Mouse (Mus musculus) embryo, embryonic 11.5 days (tissue): ENCODE results near the gene 6330409D20Rik.

Source experiments
- DNase-seq: peaks from one replicate; pipeline ENCODE4 v3.0.0-alpha.2; 2012; ENCODE audit warnings: low read depth, low spot score

Gene 6330409D20Rik

DNA sequence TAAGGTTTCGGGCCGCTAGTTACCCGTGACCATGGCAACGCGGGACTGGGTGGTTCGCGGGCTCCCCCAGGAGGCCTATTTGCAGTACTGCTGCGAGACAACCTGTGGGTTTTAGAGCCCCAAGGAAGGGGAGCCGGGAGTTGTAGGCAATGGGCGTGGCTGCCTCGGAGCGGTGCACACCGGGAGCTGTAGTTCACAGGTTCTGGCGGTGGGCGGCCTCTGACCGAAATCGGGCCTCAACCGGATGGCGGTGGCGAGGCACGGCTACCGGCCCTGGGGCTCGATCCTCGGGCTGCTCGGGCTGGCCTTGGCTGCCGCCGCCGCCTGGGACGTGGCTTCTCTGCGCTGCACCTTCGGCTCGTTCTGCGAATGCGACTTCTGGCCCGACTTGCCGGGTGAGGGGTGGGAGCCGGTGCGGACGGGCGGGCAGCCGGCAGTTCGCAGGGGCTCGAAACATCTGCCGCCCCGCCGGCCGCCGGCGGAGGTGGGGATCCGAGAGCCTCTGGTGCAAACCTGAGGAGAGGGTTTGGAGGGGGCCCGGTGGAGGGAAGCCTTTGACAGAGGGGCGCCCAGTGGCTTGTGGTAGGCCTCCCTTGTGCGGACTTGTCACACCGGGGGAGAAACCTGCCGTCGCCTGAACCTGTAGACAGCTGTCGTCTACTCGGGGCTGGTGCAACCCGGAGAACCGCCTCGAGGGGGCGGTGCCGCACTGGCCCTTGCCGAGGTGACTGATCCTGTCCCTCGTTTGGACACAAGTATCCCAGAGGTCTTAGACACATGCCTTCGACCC lies 16.4 kb upstream of the 6330409D20Rik start, which contains the start of gene Tor2a:
Tor2a (plus strand) TSS at position 179 of the 790 bp plus-strand sequence.
- DNase-seq: peak; percentile 94

DNA sequence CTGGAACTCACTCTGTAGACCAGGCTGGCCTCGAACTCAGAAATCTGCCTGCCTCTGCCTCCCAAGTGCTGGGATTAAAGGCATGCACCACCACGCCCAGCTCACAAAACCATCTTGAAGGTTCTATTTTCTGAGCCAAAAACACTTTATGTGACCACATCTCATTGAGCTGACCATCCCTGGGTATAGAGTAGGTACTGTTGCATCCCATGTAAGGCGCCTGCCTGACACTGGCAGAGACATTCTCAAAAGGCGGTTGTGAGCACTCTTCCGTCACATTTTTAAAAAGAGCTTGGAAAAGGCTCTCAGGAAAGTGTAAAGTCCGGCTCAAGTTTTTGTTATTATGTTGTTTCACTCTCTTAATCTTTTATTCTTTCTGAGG lies 15.8 kb upstream of the 6330409D20Rik start:
- DNase-seq: no peak

DNA sequence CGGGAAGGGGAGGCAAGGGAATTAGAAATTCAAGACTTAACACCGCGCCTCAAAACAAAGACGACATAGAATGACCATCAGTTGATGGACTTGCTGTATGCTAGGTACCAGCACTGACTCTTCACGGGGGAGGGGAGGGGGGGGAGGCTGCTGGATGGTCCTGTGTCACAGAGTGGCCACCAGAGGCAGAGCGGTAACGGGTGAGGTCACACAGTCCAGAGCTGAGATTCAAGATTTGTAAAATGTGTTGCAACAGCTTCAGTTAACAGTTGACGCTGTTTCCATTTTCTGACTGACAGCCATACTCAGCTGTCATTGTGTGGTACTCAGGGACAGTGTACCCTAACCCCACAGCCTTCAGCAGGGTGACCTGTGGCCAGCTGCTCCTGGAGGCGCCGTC lies 11.4 kb upstream of the 6330409D20Rik start:
- DNase-seq: no peak

DNA sequence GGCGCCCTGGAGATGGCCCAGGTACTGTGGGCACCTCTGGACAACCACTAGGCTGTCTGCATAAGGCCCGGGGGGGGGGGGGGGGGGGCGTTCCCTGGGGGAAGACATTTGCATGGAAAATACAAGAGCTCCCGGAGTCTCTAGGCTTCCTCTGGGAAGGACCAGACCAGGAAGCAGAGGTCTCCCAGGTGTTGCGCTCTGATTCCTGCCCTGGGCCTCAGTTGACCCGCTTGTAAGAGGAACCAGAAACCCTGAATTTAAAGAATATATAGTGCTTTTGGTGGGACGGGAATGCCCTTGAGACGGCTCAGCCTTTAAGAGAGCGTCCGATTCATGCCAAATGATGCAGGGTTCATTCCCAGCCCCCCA lies 10.8 kb upstream of the 6330409D20Rik start:
- no peak for DNase-seq

DNA sequence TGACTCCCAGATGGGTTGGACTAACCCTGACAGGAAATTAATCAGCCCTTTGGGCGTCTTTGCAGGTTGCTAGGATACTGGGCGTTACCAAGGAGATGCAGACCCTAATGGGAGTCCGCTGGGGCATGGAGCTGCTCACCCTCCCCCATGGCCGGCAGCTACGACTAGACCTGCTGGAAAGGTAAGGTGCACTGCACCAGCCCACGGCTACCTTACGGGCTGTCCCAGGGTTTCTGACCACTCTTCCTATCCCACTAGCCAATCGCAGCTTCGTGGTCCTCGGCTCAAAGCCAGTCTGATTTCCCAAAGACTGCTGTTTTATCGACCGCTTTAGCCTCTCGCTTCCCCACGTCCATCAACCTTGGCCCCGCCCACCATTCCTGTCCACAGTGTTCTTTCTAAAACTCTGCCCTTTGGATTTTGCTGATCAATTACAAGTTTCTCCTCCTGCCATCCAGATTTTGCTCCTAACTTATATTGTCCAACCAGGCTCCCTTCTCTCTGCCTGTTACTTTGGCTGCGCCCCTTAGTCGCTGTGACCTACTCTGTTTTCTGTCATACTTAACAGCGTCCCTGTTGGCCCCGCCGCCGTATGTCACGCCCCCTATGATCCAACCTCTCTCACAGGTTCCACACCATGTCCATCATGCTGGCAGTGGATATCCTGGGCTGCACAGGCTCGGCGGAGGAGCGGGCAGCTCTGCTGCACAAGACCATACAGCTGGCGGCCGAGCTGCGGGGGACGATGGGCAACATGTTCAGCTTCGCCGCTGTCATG lies 10.3 kb upstream of the 6330409D20Rik start:
- DNase-seq: peak; percentile 59

DNA sequence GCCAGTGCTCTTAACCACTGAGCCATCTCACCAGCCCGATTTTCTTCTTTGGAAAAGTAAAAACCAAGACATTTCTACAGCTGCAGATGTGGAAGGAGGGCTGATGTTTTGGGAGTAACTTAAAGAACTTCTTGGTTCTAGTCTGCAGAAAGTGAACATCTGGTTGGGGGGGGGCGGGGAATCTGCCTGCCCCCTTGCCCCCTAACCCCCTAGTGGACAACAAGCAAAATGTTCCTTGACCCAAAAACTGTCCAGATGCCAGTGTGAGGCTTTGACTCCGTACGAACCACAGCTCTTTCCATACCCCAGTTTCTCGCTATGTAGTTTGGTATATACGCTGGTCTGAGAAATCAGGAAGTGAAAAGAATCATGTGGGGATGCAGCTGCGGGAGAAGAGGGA lies 9.4 kb upstream of the 6330409D20Rik start:
- no peak for DNase-seq

DNA sequence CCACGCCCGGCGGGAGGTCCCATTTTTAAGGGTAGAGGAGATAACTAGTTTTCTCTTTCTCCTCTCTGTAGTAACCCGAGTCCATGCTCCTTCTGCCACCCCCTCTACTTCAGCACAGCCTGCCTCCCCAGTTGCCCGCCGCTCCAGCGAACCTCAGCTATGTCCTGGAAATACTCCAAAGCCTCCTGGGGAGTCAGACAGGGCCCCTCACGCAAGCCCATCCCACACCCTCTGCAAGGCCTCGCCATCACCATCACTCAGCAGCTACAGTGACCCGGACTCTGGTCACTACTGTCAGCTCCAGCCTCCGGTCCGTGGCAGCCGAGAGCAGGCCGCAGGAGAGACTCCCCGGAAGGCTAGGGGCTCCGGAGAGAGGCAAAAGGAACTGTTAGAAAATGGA lies 8.3 kb upstream of the 6330409D20Rik start:
- DNase-seq: no peak

DNA sequence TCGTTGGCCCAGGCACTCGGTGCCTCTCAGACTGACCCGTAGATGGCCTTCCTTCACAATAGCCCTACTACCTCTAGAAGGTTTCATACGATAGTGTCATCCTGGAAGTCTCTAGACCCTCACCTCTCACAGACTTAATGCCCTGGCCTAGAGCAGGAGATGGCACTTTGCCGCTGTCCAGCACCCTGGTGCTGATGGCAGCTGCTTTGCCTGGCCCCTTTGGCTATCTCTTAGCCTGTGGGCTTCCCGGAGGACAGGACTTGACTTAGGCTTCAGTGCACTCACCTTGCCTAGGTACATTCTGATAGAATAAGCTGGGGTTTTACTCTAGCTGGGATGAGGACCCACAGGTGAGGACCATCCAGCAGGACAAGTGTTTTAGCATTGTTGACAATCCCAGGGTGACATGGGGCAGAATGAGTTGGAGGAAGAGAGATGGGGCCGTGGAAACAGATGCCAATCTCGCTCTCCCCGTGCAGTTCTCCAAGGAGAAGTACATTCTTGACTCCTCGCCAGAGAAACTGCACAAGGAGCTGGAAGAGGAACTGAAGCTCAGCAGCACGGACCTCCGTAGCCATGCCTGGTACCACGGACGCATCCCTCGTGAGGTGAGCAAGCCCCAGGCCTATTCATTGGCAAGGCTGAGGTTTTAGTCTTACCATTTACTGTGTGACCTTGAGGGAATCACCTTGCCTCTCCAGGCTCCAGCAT lies 3.6 kb upstream of the 6330409D20Rik start:
- no peak for DNase-seq

DNA sequence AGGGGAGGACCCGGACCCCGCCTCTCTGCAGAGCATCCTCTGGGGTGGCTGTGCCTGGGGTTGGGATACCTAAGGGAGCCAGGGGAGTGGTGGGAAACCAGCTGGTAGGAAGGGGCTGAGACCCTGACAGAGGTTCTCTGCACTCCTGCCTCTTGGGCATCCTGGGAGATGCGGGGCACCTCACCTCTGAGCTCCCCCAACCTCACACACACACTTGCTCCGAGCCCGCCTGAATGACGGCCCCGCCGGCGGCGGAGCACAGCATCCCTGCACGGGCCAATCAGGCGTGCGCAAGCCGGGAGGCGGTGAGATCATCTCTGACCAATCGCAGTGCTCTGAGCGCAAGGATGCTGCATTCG lies 1.3 kb upstream of the 6330409D20Rik start:
- DNase-seq: no peak

DNA sequence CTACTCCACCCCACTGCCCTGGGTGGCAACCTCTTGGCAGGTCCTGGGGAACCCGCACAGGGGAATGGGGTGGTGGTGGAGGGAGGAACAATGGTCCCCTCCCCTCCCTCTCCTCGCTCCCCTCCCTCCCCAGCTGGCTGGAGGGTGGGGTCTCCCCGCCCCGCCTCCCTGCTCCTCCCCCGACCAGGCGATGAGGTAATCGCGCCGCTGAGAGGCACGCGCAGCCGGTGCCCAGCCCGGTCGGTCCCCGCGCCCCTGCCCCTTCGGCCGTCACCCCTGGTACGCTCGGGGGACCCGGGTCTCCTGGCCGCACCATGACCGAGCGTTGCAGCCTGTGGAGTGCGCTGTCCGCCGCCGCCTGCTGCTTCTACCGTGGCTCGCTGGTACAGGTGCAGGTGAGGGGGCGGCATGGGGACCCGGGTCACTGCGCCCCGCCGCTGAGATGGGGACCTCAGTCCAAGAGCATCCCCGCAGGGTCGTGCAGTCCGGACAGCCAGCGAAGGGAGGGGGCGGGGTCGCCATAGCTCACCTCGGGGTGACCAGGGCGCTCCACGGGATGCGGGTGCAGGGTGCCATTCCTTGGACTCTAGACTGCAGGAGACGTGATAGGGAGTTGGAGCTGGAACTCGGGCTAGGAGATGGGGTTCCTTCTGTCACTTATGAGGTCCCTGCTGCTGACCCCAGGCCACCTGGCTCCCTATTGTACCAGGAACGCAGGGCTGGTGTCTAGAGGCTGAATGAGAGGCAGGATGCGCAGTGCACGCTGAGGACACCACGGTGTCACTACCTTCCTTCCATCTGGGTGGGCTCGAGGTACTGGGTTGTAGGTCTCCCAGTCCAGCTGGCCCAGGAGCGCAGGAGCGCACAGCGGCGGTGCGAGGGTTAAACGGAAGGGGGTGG lies 707 bp upstream of the 6330409D20Rik start:
- no peak for DNase-seq

DNA sequence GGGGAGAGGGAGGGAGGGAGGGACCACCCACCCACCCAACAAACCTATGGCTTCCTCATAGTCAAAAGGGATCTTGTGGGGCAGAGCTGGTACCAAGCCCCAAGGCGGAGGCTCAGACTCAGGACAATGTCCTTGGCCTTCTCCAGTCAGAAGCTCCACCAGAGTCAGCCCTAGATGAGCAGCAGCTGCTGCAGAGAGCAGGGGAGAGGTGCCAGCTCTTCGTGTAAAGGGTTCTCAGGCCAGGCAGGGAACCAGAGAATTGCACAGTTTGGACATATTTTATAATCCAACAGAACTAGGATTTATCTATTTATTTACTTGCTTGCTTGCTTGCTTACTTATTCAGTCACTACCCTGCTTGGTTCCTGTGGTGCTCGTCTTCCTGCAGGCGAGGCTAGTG lies 1.5 kb downstream of the 6330409D20Rik start:
- DNase-seq: no peak

DNA sequence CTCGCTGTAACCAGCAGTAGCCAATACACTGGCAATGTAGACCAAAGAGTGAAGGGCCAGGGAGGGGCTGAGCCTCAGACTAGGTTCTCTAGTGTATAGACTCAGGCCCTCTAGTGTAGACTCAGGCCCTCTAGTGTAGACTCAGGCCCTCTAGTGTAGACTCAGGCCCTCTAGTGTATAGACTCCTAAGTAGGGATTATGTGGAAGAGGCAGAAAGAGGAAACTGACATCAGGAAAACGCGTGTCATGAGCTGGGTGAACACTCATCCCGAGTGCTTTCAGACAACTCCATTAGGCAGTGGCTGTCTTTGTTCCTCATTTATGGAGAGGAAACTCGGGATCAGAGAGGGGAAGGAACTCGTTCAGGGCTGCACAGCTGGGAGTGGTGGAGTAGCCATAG lies 3.8 kb downstream of the 6330409D20Rik start:
- DNase-seq: no peak

DNA sequence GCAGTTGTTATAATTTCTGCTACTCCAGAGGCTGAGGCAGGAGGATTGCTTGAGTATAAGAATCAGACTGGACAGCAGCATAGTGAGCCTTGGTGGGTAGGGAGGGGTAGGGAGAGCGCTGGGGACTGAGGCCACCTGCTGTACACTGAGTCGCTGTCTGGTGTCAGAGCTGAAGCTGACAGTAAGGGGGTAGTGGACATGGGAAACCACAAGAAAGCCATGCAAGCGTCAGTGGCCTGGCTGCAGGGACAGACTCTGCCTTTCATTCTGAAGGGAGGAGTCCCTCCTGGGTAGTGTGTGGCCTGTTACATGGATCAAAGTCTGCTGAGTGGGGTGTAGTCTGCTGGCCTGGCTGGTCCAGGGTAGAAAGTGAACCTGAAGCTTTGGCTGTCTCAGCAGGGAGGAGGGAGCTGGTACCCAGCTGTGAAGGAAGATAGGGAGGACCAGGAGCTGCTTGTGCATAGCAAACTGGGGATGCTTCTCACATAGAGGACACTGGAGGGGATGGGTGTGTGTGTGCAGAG lies 4.4 kb downstream of the 6330409D20Rik start:
- no peak for DNase-seq

DNA sequence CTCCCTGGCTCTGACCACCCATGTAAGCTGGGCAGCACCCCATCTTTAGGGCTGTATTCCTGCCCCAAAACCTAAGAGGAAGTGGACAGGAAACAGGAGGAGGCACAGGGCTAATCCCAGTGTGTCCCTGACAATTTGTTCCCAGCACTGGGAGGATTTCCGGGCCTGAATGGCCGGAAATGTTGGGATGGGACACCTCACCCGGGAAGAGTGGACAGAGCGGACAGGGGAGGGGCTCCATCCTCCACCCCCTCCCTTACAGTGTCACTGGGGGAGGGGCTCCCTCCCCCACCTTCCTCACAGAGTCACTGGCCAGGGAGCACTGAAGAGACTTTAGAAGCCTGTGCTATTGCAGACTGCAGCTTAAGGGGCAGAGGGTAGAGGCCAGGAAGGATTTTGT lies 5.9 kb downstream of the 6330409D20Rik start:
- no peak for DNase-seq

DNA sequence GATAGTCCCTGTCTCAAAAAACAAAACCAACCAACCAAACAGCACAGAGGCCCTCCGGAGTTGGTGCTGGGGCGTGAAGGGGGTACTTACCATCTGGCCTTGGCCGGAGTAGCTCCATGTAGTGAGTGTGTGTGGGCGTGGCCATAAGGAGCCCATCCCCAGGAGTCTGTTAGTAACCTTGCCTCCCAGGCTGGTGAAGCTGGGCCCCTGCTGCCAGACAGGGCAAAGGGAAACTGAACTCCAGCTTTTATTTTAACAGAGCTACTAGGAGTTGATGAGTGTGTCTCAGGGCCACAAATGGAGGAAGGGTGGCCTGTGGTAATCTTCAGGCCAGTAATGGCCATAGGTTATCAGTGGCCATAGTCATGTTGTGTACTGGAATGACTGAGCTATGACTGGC lies 6.3 kb downstream of the 6330409D20Rik start:
- no peak for DNase-seq

DNA sequence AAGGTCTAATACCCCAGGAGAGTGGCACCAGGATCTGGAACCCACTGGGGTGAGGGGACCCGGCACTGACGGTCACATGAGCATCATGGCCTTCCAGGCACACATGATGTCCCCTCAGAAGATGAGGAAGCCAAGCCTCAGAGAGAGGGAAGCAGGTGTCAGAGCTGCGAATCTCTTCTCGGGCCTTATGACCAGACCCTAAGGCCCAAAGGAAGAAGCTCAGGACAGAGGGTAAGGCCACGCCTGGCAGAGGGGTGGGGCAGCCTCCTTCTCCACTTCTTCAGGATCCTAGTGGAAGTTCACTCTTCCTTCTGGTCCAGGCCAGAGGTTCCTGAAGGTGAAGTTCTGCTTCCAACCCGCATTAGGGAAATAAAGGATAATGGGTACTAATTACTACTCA lies 8.1 kb downstream of the 6330409D20Rik start:
- no peak for DNase-seq

DNA sequence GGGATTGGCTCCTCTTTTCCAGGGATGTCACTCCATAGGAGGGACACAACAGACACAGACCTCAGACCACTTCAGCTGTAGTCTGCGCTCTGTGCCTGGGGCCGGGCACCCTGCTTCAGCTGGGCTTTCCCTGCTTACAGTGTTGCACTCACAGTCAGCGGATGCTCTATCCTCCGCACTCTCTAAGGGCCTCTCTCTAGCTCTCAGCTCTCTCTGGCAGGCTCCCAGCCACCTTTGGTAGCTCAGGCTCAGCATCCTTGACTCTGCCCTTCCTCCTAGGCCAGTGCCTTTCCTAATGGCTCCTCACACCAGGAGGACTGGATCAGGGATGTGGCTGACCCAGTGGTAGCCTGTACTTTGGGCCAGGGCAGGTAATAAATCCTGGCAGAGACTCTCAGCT lies 8.9 kb downstream of the 6330409D20Rik start:
- no peak for DNase-seq

DNA sequence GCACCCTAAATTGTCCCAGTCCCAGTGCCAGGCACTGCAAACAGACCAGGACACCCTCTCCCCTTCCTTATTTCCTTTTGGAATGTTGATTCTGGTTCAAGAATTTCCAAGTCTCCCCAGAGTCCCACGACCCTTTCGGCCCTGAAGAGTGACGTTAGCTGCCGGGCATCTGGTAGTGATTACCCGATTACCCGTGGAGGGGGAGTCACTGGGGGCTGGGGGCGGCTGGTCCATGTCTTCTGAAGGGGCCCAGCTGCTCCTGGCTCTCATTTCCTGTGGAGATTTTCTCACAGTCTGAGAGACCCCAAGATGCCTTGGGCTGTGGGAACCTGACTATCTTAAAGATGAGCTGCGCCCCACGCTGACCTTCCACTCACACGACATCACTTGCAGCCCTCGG lies 10.0 kb downstream of the 6330409D20Rik start:
- no peak for DNase-seq

DNA sequence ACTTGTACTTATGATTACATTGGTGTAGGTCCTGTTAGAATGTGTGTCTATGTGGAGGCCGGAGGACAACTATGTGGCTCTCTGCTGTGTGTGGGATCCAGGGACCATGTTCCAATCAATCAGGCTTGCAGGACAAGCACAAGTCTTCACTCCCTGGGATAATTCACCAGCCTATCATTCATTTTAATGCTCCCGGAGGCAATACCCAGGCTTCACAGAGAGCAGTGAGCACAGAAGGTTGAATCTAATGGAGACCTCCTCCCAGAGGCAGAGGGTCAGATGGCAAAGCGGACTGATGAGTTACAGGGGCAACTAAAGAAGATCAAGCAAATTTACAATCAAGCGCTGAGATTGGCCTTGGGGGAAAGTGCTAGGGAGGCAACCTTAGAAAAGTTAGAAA lies 11.3 kb downstream of the 6330409D20Rik start:
- no peak for DNase-seq

DNA sequence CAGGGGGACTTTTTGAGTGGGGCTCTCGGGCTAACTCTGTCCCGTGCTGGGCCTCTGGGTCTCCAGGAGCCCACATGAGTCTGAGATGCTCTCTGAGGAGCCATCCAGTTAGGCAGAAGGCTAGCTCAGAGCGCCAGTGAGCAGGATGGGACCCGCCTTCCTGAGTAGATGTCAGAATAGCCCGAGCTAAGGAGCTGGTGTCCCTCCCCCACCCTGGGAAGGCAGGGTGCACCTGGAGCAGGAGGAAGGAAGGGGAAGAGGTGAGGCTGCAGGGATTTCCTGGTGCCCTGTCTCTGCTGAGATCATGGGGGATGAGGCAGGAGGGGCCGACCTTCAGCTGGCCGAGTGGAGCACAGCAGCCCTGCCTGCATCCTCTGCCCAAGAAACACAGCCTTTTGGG lies 12.4 kb downstream of the 6330409D20Rik start:
- no peak for DNase-seq

DNA sequence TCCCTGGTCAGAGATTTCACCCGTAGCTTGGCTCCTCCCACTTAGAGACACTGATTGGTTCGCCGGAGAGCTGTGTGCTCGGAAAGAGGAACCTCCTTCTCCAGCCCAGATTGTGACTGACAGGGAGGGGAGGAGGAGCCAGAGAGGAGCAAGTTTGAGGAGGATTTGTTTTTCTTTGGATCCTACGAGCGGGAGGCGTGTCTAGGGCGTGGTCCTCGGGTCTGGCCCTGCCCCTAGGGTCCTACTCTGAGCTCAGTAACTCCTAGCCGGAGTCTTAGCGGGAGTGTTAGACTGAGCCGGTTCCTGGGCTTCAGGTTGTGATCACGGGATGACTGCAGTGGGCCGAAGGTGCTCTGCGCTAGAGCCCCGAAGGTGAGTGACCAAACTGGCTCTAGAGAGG lies 13.4 kb downstream of the 6330409D20Rik start:
- DNase-seq: peak; percentile 92
